Mouse (Mus musculus) liver, postnatal 0 days (tissue): ENCODE measurements around the gene Tfcp2. TPM values are rescaled to one million over a fixed set of nuclear protein-coding genes. Genes with fewer than 3 reads are reported as not detected.

Experiments used
- ATAC-seq: fragments of 200-750 bp; cut with Nextera tagmentation; 2 replicates; pipeline ENCODE4 v1.8.0; 2017; ENCODE audit warnings: mild to moderate bottlenecking, moderate library complexity
- DNase-seq: peaks from one replicate; pipeline ENCODE4 v3.0.0-alpha.2; 2016
- H3K27ac ChIP-seq: fragments of 300-500 bp; sonication (generic); 2 replicates; pipeline ENCODE4 v1.5.1; 2014; ENCODE audit warnings: antibody characterized with exemption, moderate library complexity, mild to moderate bottlenecking, low read depth
- H3K27me3 ChIP-seq: fragments of 300-500 bp; sonication (generic); 2 replicates; pipeline ENCODE4 v1.6.1; 2014; ENCODE audit warnings: low read length, control low read depth, mixed read lengths; ENCODE audit not compliant: insufficient read depth
- H3K36me3 ChIP-seq: fragments of 300-500 bp; sonication (generic); replicated peaks from 2 replicates; pipeline ENCODE4 v1.6.1; 2014; ENCODE audit warnings: mild to moderate bottlenecking, control low read depth, low read length, moderate library complexity, mixed read lengths; ENCODE audit not compliant: insufficient read depth
- H3K4me1 ChIP-seq: fragments of 300-500 bp; sonication (generic); 2 replicates; pipeline ENCODE4 v1.6.1; 2014; ENCODE audit warnings: antibody characterized with exemption, mild to moderate bottlenecking, control low read depth; ENCODE audit not compliant: insufficient read depth
- H3K4me2 ChIP-seq: fragments of 300-500 bp; sonication (generic); 2 replicates; pipeline ENCODE4 v1.6.1; 2014; ENCODE audit warnings: low read depth, mild to moderate bottlenecking, low read length, moderate library complexity, mixed read lengths
- H3K4me3 ChIP-seq: fragments of 300-500 bp; sonication (generic); 2 replicates; pipeline ENCODE4 v1.5.1; 2014; ENCODE audit warnings: low read depth, low read length
- H3K9ac ChIP-seq: fragments of 300-500 bp; sonication (generic); replicated peaks from 2 replicates; pipeline ENCODE4 v1.6.1; 2014; ENCODE audit warnings: mild to moderate bottlenecking, moderate library complexity
- H3K9me3 ChIP-seq: fragments of 300-500 bp; sonication (generic); 2 replicates; pipeline ENCODE4 v1.6.1; 2016; ENCODE audit warnings: mild to moderate bottlenecking, control low read depth, low read length, mixed read lengths
- CTCF ChIP-seq: sonication (generic); IDR thresholded peaks from 2 replicates; pipeline ENCODE4 v1.5.1; 2016; ENCODE audit warnings: antibody characterized with exemption, low read depth
- EP300 ChIP-seq: IDR thresholded peaks from 2 replicates; pipeline ENCODE4 v1.6.1; 2016; ENCODE audit warnings: antibody characterized with exemption, low read depth, mild to moderate bottlenecking
- WGBS: fragments of 180-500 bp; shearing (Covaris S2); extraction: QIAGEN DNeasy Blood & Tissue Kit; methylation state at CpG from one replicate; pipeline ENCODE4 v1.1.7; 2014; ENCODE audit not compliant: insufficient replicate concordance; 5-methylcytosine and 5-hydroxymethylcytosine counted together
- polyA plus RNA-seq: library from polyadenylated mRNA; unstranded; fragments of >200 nt; fragmentation: Nextera tagmentation; extraction: Ambion mirVana; gene quantifications from 2 replicates; pipeline ENCODE4 v1.2.1, GENCODE M21; 2015

Gene Tfcp2
- polyA plus RNA-seq, 1 experiment from 2014 or later, result 4.0 TPM

DNA sequence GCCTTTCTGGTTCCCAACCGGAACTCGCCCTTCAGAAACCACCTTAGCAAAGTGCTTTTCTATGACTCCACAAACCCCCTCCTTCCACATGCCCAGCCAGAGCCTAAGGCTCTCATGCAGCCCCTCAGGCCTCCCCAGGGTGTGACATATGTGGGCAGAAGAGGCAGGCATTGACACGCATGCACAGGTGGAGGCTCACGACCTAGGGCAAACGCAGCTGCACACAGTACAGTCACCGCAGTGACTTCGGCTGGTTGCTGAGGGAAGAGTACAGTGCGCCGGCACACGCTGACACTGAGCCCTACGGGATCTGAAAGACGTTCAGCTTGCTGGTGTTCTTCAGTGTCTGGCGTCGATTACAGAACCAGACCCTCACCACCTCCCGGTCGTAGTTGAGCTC is 26.2 kb upstream of the Tfcp2 start:
- Histone ChIP-seq H3K4me2 (no peak overlapping the region), H3K4me3 (no peak overlapping the region), H3K9ac (no peak overlapping the region), H3K36me3 (no peaks in the 10 kb centered on the region), H3K27me3 (no peaks in the 10 kb centered on the region), H3K4me1 (no peaks in the 10 kb centered on the region), H3K9me3 (no peaks in the 10 kb centered on the region), H3K27ac (no peak overlapping the region)
- DNase-seq (no peak), ATAC-seq (no peak)
- 75% methylated on average over 16 of the region's 16 CpGs for WGBS
- TF ChIP-seq EP300 (no peak), CTCF (no peak)

DNA sequence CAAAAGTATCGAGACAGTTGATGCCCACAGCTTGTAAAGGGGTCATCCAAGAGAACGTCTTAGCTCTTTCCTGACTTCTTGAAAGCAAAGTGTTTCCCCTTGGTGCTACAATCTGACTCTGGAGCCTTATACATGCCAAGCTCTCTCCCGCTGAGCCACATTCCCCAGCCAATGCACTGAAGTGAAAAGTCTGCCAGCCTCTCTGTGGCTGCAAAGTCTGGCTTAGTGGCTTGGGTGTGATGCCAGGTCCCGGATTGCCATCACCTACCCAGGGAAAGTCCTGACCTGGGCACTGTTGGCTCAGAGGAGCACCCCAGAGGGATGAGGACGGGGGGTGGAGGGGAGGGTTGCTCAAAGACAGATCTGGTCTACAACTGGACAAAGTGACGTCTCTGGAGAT is 25.0 kb upstream of the Tfcp2 start:
- no peak for ATAC-seq
- no peak for DNase-seq
- H3K4me1 ChIP-seq, result no peaks in the 10 kb centered on the region
- H3K4me2 ChIP-seq, result no peak overlapping the region
- H3K4me3 ChIP-seq, result no peak overlapping the region
- H3K36me3 ChIP-seq, result no peaks in the 10 kb centered on the region
- 66% methylated on average over 6 of the region's 6 CpGs for WGBS
- no peaks in the 10 kb centered on the region for H3K27me3 ChIP-seq
- H3K9ac ChIP-seq, result no peak overlapping the region
- TF ChIP-seq EP300 (no peak), CTCF (no peak)
- H3K9me3 ChIP-seq, result no peaks in the 10 kb centered on the region
- no peak overlapping the region for H3K27ac ChIP-seq

DNA sequence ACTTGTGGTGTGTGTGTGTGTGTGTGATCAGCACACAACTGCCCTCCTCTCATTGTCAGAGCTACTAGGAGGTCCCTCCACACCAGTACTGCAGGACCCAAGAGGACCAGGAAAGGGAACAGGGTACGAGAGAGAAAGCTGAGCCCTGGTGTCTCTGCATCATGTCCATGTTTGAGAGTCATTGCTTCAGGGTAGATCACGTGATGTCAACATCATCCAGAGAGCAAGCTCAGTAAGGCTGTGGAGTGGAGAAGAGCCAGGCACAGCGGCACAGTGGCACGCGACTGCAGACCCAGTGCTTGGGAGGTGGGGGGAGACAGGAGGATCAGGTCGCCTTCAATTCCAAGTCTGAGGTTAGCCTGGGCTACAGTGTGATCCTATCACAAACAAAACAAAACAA is 24.6 kb upstream of the Tfcp2 start:
- no peaks in the 10 kb centered on the region for H3K36me3 ChIP-seq
- WGBS, result 76% methylated on average over 6 of the region's 6 CpGs
- H3K4me1 ChIP-seq, result no peaks in the 10 kb centered on the region
- no peak overlapping the region for H3K9ac ChIP-seq
- H3K27ac ChIP-seq, result no peak overlapping the region
- no peaks in the 10 kb centered on the region for H3K27me3 ChIP-seq
- no peak for ATAC-seq
- H3K4me2 ChIP-seq, result no peak overlapping the region
- TF ChIP-seq CTCF, result no peak
- no peak for TF ChIP-seq EP300
- H3K9me3 ChIP-seq, result no peaks in the 10 kb centered on the region
- H3K4me3 ChIP-seq, result no peak overlapping the region
- no peak for DNase-seq

GRCm38 (mm10) chr15:100575366-100575765 is 23.6 kb upstream of the Tfcp2 start:
- no peaks in the 10 kb centered on the region for H3K36me3 ChIP-seq
- TF ChIP-seq CTCF (no peak), EP300 (no peak)
- 61% methylated on average over 12 of the region's 12 CpGs for WGBS
- no peak overlapping the region for H3K9ac ChIP-seq
- no peak for DNase-seq
- no peak overlapping the region for H3K4me2 ChIP-seq
- H3K27ac ChIP-seq, result no peak overlapping the region
- no peaks in the 10 kb centered on the region for H3K4me1 ChIP-seq
- no peaks in the 10 kb centered on the region for H3K27me3 ChIP-seq
- H3K4me3 ChIP-seq, result no peak overlapping the region
- ATAC-seq, result no peak
- no peaks in the 10 kb centered on the region for H3K9me3 ChIP-seq

DNA sequence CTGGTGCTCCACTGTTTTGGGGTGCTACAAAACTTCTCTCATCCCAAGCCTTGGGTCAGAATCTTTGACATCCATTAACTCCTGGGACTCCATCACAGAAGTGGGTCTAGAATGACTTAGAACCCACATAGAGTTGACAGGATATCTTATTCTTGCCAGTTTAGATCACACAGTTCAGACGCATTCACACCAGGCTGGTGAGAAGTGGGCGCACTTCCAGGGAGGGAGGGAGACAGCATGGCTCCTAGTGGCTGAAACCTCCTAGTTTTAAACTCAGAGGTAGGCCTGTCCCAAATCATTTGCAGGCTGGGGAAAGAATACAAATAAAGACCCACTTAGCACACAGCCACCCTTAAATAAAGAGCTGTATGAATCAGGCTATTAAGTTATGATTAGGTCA is 22.6 kb upstream of the Tfcp2 start:
- WGBS, result 71% methylated on average over 2 of the region's 2 CpGs
- Histone ChIP-seq H3K27ac (no peak overlapping the region), H3K36me3 (no peaks in the 10 kb centered on the region), H3K27me3 (no peaks in the 10 kb centered on the region), H3K9me3 (no peaks in the 10 kb centered on the region), H3K9ac (no peak overlapping the region), H3K4me2 (no peak overlapping the region), H3K4me3 (no peak overlapping the region), H3K4me1 (no peaks in the 10 kb centered on the region)
- no peak for DNase-seq
- TF ChIP-seq EP300, result no peak
- TF ChIP-seq CTCF, result no peak
- ATAC-seq, result no peak

DNA sequence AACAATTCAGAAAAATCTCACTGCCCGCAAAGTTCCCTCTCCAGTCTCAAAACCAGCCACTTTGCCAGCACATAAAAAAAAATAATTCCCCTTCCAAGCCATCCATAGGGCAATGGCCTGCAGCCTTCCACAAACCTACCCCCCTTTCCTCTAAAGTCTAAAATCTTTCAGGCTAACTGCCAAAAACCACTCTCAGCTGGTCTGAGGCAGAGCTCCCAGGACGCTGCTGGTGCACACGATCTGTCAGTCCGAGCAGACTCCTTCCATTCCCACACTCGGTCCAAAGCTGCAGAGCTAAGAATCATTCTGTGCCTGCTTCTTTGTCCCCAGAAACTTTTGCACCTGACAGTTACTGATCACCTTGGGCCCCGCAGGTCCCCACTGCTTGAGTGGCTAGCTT is 22.1 kb upstream of the Tfcp2 start:
- no peaks in the 10 kb centered on the region for H3K4me1 ChIP-seq
- H3K9me3 ChIP-seq, result no peaks in the 10 kb centered on the region
- H3K36me3 ChIP-seq, result no peaks in the 10 kb centered on the region
- no peak overlapping the region for H3K27ac ChIP-seq
- no peak overlapping the region for H3K9ac ChIP-seq
- no peak overlapping the region for H3K4me2 ChIP-seq
- ATAC-seq (no peak), DNase-seq (no peak)
- TF ChIP-seq EP300 (no peak), CTCF (no peak)
- no peaks in the 10 kb centered on the region for H3K27me3 ChIP-seq
- 60% methylated on average over 6 of the region's 6 CpGs for WGBS
- no peak overlapping the region for H3K4me3 ChIP-seq

- no peaks in the 10 kb centered on the region for H3K27me3 ChIP-seq
- no peak for TF ChIP-seq CTCF
- no peak for TF ChIP-seq EP300
- WGBS, result 70% methylated on average over 3 of the region's 3 CpGs
- no peak overlapping the region for H3K4me3 ChIP-seq
- no peaks in the 10 kb centered on the region for H3K36me3 ChIP-seq
- ATAC-seq (no peak), DNase-seq (no peak)
- no peaks in the 10 kb centered on the region for H3K4me1 ChIP-seq
- H3K4me2 ChIP-seq, result no peak overlapping the region
- H3K9ac ChIP-seq, result no peak overlapping the region
- H3K27ac ChIP-seq, result no peak overlapping the region
- H3K9me3 ChIP-seq, result no peaks in the 10 kb centered on the region
These were observed 17.4 kb upstream of the Tfcp2 start for GRCm38 (mm10) chr15:100569239-100569638.
